Mouse (Mus musculus) C2C12 (cell line): ENCODE data around the gene Prcd. TPM values are rescaled to one million over a fixed set of nuclear protein-coding genes. Genes with fewer than 3 reads are reported as not detected.
"Not testable (repeated sequence)": the region's sequence is repeated elsewhere in the genome, so short reads cannot be mapped to it uniquely, and the experiment has no call there.

Experiments
- H3K27me3 ChIP-seq: one replicate; pipeline ENCODE4 v1.6.1; 2011; ENCODE audit not compliant: control insufficient read depth, insufficient read depth, insufficient read length
- H3K36me3 ChIP-seq: one replicate; pipeline ENCODE4 v1.6.1; 2011; ENCODE audit not compliant: control insufficient read depth, insufficient read depth
- H3K4me3 ChIP-seq: one replicate; pipeline ENCODE4 v1.5.1; 2011; ENCODE audit warnings: mild to moderate bottlenecking, control low read depth; ENCODE audit not compliant: poor library complexity, insufficient read depth, severe bottlenecking
- H3K79me2 ChIP-seq: one replicate; pipeline ENCODE4 v1.6.1; 2011; ENCODE audit not compliant: control insufficient read depth, insufficient read depth
- H3K79me3 ChIP-seq: one replicate; pipeline ENCODE4 v1.6.1; 2011; ENCODE audit warnings: low read depth, control low read depth
- H3ac ChIP-seq: one replicate; pipeline ENCODE3; 2011; ENCODE audit warnings: low read depth; ENCODE audit not compliant: control insufficient read depth, insufficient read length
- CEBPB ChIP-seq: IDR thresholded peaks from one replicate; pipeline ENCODE4 v1.6.1; 2011; ENCODE audit warnings: low read depth, mild to moderate bottlenecking, control low read depth, moderate library complexity
- CTCF ChIP-seq: IDR thresholded peaks from one replicate; pipeline ENCODE4 v1.5.1; 2011; ENCODE audit not compliant: control insufficient read depth, insufficient read depth, insufficient read length
- FOSL1 ChIP-seq: IDR thresholded peaks from one replicate; pipeline ENCODE4 v1.8.0; 2011; ENCODE audit warnings: mild to moderate bottlenecking, low read length; ENCODE audit not compliant: poor library complexity, insufficient read depth, severe bottlenecking
- MAX ChIP-seq: IDR thresholded peaks from one replicate; pipeline ENCODE4 v1.6.1; 2011; ENCODE audit warnings: mild to moderate bottlenecking, control low read depth
- MYOD1 ChIP-seq: IDR thresholded peaks from one replicate; pipeline ENCODE4 v1.6.1; 2011; ENCODE audit warnings: low read depth; ENCODE audit not compliant: control insufficient read depth, insufficient read length
- MYOG ChIP-seq: IDR thresholded peaks from one replicate; pipeline ENCODE4 v1.6.1; 2011; ENCODE audit not compliant: control insufficient read depth, insufficient read length; ENCODE audit errors: extremely low read depth
- USF1 ChIP-seq: IDR thresholded peaks from one replicate; pipeline ENCODE4 v1.6.1; 2011; ENCODE audit warnings: low read depth, mild to moderate bottlenecking, control low read depth, moderate library complexity
- polyA plus RNA-seq: library from polyadenylated mRNA; unstranded; fragments of >200 nt; fragmentation: generic; extraction: Trizol; gene quantifications from one replicate; pipeline ENCODE4 v1.2.1, GENCODE M21; 2012; ENCODE audit warnings: missing spikeins

Gene Prcd
- polyA plus RNA-seq, 1 experiment, result 1.2 TPM

GRCm38 (mm10) chr11:116674616-116675379 is 21.5 kb downstream of the Prcd start:
- Histone ChIP-seq H3K4me3 (no peak overlapping the region), H3K27me3 (no peaks in the 10 kb centered on the region), H3K36me3 (peaks cover 76% of the 10 kb centered on the region), H3K79me2 (peaks cover 87% of the 10 kb centered on the region), H3ac (no peak overlapping the region), H3K79me3 (peaks cover 67% of the 10 kb centered on the region)
- no peak for TF ChIP-seq CEBPB

DNA sequence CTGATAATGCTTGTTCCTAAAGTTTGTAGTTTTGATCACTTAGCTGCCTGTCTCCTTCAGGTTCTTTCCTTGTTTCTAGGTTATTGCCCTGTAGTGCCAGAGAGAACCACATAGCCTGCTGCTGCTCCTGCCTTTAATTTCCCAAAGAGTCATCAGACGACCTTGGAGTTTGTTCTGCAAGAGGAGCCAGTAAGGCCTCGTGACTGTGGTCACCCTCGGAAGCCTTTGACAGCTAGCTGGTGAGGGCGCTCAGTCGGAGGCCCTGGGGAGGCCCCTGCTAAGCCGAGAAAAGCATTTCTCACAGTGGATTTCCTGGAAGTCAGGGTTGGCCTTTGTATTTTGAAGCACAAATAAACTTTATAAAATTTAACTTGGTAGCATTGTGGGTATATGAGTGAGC is 22.1 kb downstream of the Prcd start:
- not testable (repeated sequence) for H3K4me3 ChIP-seq, H3K27me3 ChIP-seq, H3ac ChIP-seq
- Histone ChIP-seq H3K79me3 (peaks cover 67% of the 10 kb centered on the region), H3K36me3 (peaks cover 76% of the 10 kb centered on the region), H3K79me2 (peaks cover 89% of the 10 kb centered on the region)

DNA sequence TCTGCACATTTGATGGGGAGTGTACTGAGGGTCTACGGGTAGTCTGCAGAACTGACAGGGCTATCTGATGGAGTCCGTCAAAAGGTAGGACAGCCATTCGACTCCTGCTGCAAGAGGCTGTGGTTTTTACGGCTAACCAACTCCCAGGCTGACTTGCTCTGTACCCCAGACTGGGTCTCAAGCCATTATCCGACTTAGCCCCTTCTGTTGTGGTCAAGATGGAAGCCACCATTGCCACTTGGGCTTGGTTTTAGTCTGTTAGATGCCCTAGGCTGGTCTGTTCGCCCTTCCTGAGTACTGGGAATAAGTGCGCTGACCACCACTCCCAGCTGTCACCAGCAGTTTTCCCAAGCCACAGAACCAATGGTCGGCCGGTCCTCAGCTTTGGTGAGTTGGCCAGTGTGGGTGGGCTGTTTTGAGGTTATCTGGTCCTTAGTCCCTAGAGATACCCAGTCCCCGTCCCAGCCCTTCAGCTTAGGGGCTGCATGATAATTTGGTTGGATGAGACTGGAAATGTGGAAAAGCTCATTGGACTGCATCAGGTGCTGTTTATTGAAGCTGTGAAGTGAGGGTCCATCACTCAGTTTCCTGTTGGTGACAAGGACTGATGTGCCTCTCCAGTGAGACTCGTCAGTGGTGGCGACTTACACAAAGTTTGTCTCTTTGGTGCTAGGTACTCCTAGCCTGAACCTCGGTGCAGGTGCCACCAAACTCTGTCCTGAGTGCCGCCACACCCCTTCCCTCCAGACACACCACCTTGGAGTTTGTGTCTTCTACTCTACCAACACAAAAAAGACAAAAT is 23.0 kb downstream of the Prcd start:
- H3K27me3 ChIP-seq, result no peaks in the 10 kb centered on the region
- TF ChIP-seq USF1, result no peak
- no peak for TF ChIP-seq FOSL1
- no peak for TF ChIP-seq CEBPB
- no peak for TF ChIP-seq CTCF
- no peak for TF ChIP-seq MYOG
- TF ChIP-seq MAX, result no peak
- peaks cover 86% of the 10 kb centered on the region for H3K79me2 ChIP-seq
- H3K79me3 ChIP-seq, result peaks cover 67% of the 10 kb centered on the region
- H3ac ChIP-seq, result no peak overlapping the region
- H3K4me3 ChIP-seq, result no peak overlapping the region
- H3K36me3 ChIP-seq, result peaks cover 83% of the 10 kb centered on the region

DNA sequence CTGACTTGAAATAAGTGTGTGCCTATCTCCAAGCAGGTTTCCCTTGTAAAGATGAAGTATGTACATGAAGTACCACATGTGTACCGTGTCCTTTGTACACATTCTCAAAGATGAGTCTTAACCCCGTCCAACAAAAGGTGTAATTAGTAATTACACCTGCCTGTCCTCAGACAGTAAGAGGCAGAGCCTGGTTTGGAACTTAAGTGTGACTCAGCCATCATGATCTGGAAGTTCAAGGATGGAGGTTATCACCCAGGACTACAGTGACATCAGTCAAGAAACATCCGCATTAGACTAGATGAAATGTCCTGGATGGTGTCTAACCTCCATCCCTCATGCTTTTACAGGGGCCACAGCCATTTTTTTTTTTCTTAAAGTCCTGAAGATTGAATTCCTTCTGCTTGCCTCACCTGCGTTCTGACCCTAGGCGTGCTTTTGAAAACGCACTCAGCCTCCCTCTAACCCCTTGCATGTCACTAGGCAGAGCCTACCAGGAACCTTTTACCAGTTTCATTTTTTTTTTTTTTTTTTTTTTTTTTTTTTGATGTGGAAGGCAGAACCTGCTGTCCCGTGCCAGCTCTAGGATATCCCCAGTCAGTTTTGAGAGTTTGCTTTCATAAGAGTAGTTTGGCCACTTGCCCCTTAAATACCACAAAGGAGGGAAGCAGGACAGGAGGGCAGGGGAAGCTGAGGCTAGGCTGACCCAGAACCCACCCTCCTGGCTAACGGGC is 24.5 kb downstream of the Prcd start:
- Histone ChIP-seq H3K79me2 (peaks cover 71% of the 10 kb centered on the region), H3ac (no peak overlapping the region), H3K27me3 (no peaks in the 10 kb centered on the region), H3K79me3 (peaks cover 54% of the 10 kb centered on the region), H3K36me3 (peaks cover 88% of the 10 kb centered on the region), H3K4me3 (no peak overlapping the region)
- TF ChIP-seq MYOG, result no peak
- TF ChIP-seq CEBPB, result no peak
- no peak for TF ChIP-seq MYOD1
- TF ChIP-seq MAX, result no peak
- TF ChIP-seq CTCF, result no peak
- no peak for TF ChIP-seq USF1
- TF ChIP-seq FOSL1, result no peak

GRCm38 (mm10) chr11:116679148-116679547 is 25.8 kb downstream of the Prcd start:
- peaks cover 41% of the 10 kb centered on the region for H3K79me3 ChIP-seq
- TF ChIP-seq MYOD1 (no peak), USF1 (no peak), FOSL1 (no peak)
- H3K36me3 ChIP-seq, result peaks cover 82% of the 10 kb centered on the region
- peaks cover 59% of the 10 kb centered on the region for H3K79me2 ChIP-seq
- H3K4me3 ChIP-seq, result no peak overlapping the region
- no peak overlapping the region for H3ac ChIP-seq
- no peaks in the 10 kb centered on the region for H3K27me3 ChIP-seq
